Mouse (Mus musculus) cerebellum, adult 2 months (tissue): ENCODE data around the gene Lrrc47.

Source experiments
- CTCF ChIP-seq: fragments of 200-500 bp; IDR thresholded peaks from 2 replicates; pipeline ENCODE4 v1.5.1; 2011; ENCODE audit warnings: low read depth, mild to moderate bottlenecking, control low read depth, low read length, moderate library complexity, borderline replicate concordance; ENCODE audit not compliant: insufficient read depth
- POLR2A ChIP-seq: fragments of 200-500 bp; IDR thresholded peaks from 2 replicates; pipeline ENCODE4 v1.6.1; 2011; ENCODE audit warnings: low read length, control low read depth, borderline replicate concordance; ENCODE audit not compliant: insufficient read depth

DNA sequence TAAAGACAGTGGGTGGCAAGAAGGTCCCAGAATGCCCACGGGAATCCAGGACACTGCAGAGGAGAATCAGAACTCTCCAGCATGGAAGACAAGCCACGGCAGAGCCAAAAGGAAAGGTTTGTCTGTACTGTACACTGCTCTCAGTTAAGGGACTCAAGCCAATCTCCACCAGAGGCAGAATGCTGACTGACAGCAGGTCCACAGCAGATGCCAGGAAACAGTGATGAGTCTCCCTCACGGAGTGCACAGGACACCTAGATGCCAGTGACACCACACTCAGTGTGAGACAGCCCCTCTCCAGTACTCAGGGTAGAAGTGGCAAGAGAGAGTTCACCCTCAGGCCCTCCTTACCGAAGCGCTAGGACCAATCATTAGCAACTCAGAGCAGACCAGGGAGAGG lies 44.9 kb upstream of the Lrrc47 start:
- no peak for TF ChIP-seq CTCF
- no peak for TF ChIP-seq POLR2A
